In genomic region chr3:90294651-90295050, GRCm38 (mm10) we compare ENCODE assay signal across 8 mouse cellular contexts. TPM values are rescaled to one million over a fixed set of nuclear protein-coding genes. Genes with fewer than 3 reads are reported as not detected.
A peak's percentile ranks its signal among the peaks of the same experiment; 100 is the strongest.
DNase-seq lines count a peak whose midpoint lies in the region; ATAC-seq and TF ChIP-seq lines count a peak whose summit lies in the region.

No protein-coding gene starts in this region.

- H3K27ac ChIP-seq in lung, embryonic 14.5 days (ENCODE audit: low read depth), result no peak overlapping the region
- no peak overlapping the region for H3K27ac ChIP-seq in forebrain, embryonic 11.5 days (ENCODE audit: low read depth, low read length)
- H3K27ac ChIP-seq in limb, embryonic 11.5 days (replicated peaks; ENCODE audit: low read depth, low read length), result no peak overlapping the region
- H3K27ac ChIP-seq in neural tube, embryonic 14.5 days (ENCODE audit: low read depth, low read length), result no peak overlapping the region

- H3K9me3 ChIP-seq in lung, embryonic 14.5 days (ENCODE audit: low read depth, low read length), result no peaks in the 10 kb centered on the region
- H3K9me3 ChIP-seq in forebrain, embryonic 11.5 days (ENCODE audit: control insufficient read depth, low read length), result no peaks in the 10 kb centered on the region
- no peaks in the 10 kb centered on the region for H3K9me3 ChIP-seq in limb, embryonic 11.5 days (ENCODE audit: control insufficient read depth, low read length)
- no peaks in the 10 kb centered on the region for H3K9me3 ChIP-seq in neural tube, embryonic 14.5 days (ENCODE audit: control insufficient read depth, low read length)

- ATAC-seq in lung, embryonic 14.5 days (ENCODE audit: insufficient read depth), result no peak
- no peak for ATAC-seq in forebrain, embryonic 11.5 days (replicated peaks; ENCODE audit: low FRiP score)
- ATAC-seq in limb, embryonic 11.5 days (ENCODE audit: insufficient number of reproducible peaks, low FRiP score, low TSS enrichment, low read depth), result no peak
- no peak for ATAC-seq in neural tube, embryonic 14.5 days (ENCODE audit: low read depth)

- peak overlapping the region; percentile 94 for H3K9ac ChIP-seq in lung, embryonic 14.5 days
- peak overlapping the region; percentile 81 for H3K9ac ChIP-seq in forebrain, embryonic 11.5 days (ENCODE audit: low read length)
- peak overlapping the region; percentile 94; the same call in 1 of the 2 replicates for H3K9ac ChIP-seq in limb, embryonic 11.5 days (ENCODE audit: low read length)
- H3K9ac ChIP-seq in neural tube, embryonic 14.5 days (replicated peaks; ENCODE audit: low read depth, low read length), result peak overlapping the region; percentile 92; the same call in 1 of the 2 replicates

- no peak for TF ChIP-seq CTCF in lung, embryonic 14.5 days (IDR thresholded peaks at IDR 0.05; ENCODE audit: low read depth)

- no peaks in the 10 kb centered on the region for H3K27me3 ChIP-seq in lung, embryonic 14.5 days (ENCODE audit: insufficient read depth, low read length)
- no peaks in the 10 kb centered on the region for H3K27me3 ChIP-seq in forebrain, embryonic 11.5 days (ENCODE audit: control insufficient read depth, insufficient read depth, low read length)
- no peaks in the 10 kb centered on the region for H3K27me3 ChIP-seq in limb, embryonic 11.5 days (ENCODE audit: control insufficient read depth, insufficient read depth, low read length)
- no peaks in the 10 kb centered on the region for H3K27me3 ChIP-seq in neural tube, embryonic 14.5 days (ENCODE audit: control insufficient read depth, insufficient read depth, low read length)

- peak overlapping the region; percentile 89 for H3K4me3 ChIP-seq in lung, embryonic 14.5 days (ENCODE audit: low read depth, low read length)
- peak overlapping the region; percentile 56 for H3K4me3 ChIP-seq in forebrain, embryonic 11.5 days (ENCODE audit: low read depth, low read length)
- H3K4me3 ChIP-seq in limb, embryonic 11.5 days (ENCODE audit: low read depth, low read length), result peak overlapping the region; percentile 91
- peak overlapping the region; percentile 83 for H3K4me3 ChIP-seq in neural tube, embryonic 14.5 days (ENCODE audit: low read depth, low read length)

- 65% methylated on average over 2 of the region's 2 CpGs for WGBS in lung, embryonic 14.5 days
- 82% methylated on average over 2 of the region's 2 CpGs for WGBS in forebrain, embryonic 11.5 days
- 79% methylated on average over 2 of the region's 2 CpGs for WGBS in limb, embryonic 11.5 days
- WGBS in neural tube, embryonic 14.5 days, result 82% methylated on average over 2 of the region's 2 CpGs

- no peak for DNase-seq in lung, embryonic 14.5 days
- no peak for DNase-seq in lung, postnatal 10 days
- DNase-seq in forebrain, embryonic 11.5 days (ENCODE audit: low spot score), result no peak
- no peak for DNase-seq in limb, embryonic 11.5 days (ENCODE audit: low spot score)
- DNase-seq in cerebellum, adult 18-20 months, result no peak
- DNase-seq in urinary bladder, postnatal 14 days (ENCODE audit: low spot score), result no peak
- DNase-seq in right cerebral cortex, postnatal 25 days, result no peak

- peaks cover 8% of the 10 kb centered on the region; the same call in 1 of the 2 replicates for H3K36me3 ChIP-seq in lung, embryonic 14.5 days (ENCODE audit: insufficient read depth)
- H3K36me3 ChIP-seq in forebrain, embryonic 11.5 days (ENCODE audit: control insufficient read depth, insufficient read depth, low read length), result no peaks in the 10 kb centered on the region
- peaks cover 3% of the 10 kb centered on the region; the same call in 1 of the 2 replicates for H3K36me3 ChIP-seq in limb, embryonic 11.5 days (ENCODE audit: control insufficient read depth, insufficient read depth, low read length)
- no peaks in the 10 kb centered on the region for H3K36me3 ChIP-seq in neural tube, embryonic 14.5 days (ENCODE audit: control insufficient read depth, insufficient read depth, low read length)

- H3K4me2 ChIP-seq in lung, embryonic 14.5 days, result peak overlapping the region; percentile 71
- peak overlapping the region; percentile 71 for H3K4me2 ChIP-seq in forebrain, embryonic 11.5 days (ENCODE audit: low read depth, low read length, severe bottlenecking)
- H3K4me2 ChIP-seq in limb, embryonic 11.5 days (ENCODE audit: low read depth, severe bottlenecking), result peak overlapping the region; percentile 75
- peak overlapping the region; percentile 79 for H3K4me2 ChIP-seq in neural tube, embryonic 14.5 days (ENCODE audit: low read depth, low read length)

- peaks cover 9% of the 10 kb centered on the region; the same call in 1 of the 2 replicates for H3K4me1 ChIP-seq in lung, embryonic 14.5 days (ENCODE audit: insufficient read depth)
- H3K4me1 ChIP-seq in forebrain, embryonic 11.5 days (replicated peaks; ENCODE audit: control insufficient read depth, insufficient read depth, low read length), result no peaks in the 10 kb centered on the region; the same call in 1 of the 2 replicates
- H3K4me1 ChIP-seq in limb, embryonic 11.5 days (ENCODE audit: control insufficient read depth, insufficient read depth, low read length), result peaks cover 5% of the 10 kb centered on the region; the same call in 1 of the 2 replicates
- H3K4me1 ChIP-seq in neural tube, embryonic 14.5 days (ENCODE audit: control insufficient read depth, insufficient read depth, low read length), result peaks cover 18% of the 10 kb centered on the region

RNA-seq across cellular contexts. Expression of gene Gatad2b, which starts 1.7 kb away (rescaled TPM):
- polyA plus RNA-seq in lung, embryonic 14.5 days (2014; fragmentation: Nextera tagmentation; extraction: Ambion mirVana), result 14.6 and 15.8 TPM in 2 replicates
- polyA plus RNA-seq in forebrain, embryonic 11.5 days (2014; fragmentation: Nextera tagmentation; extraction: Ambion mirVana), result 12.9 and 14.3 TPM in 2 replicates
- polyA plus RNA-seq in limb, embryonic 11.5 days (2014; fragmentation: Nextera tagmentation; extraction: Ambion mirVana), result 16.2 and 18.9 TPM in 2 replicates
- polyA plus RNA-seq in neural tube, embryonic 14.5 days (2014; fragmentation: Nextera tagmentation; extraction: Ambion mirVana), result 14.3 and 21.6 TPM in 2 replicates

RNA-seq across cellular contexts. Expression of gene Dennd4b, which starts 29.7 kb away (rescaled TPM):
- 4.4 and 6.1 TPM in 2 replicates for polyA plus RNA-seq in lung, embryonic 14.5 days (2014; fragmentation: Nextera tagmentation; extraction: Ambion mirVana)
- 6.8 and 7.0 TPM in 2 replicates for polyA plus RNA-seq in forebrain, embryonic 11.5 days (2014; fragmentation: Nextera tagmentation; extraction: Ambion mirVana)
- polyA plus RNA-seq in limb, embryonic 11.5 days (2014; fragmentation: Nextera tagmentation; extraction: Ambion mirVana), result 3.9 and 5.5 TPM in 2 replicates
- polyA plus RNA-seq in neural tube, embryonic 14.5 days (2014; fragmentation: Nextera tagmentation; extraction: Ambion mirVana), result 7.3 and 8.5 TPM in 2 replicates

RNA-seq across cellular contexts. Expression of gene Crtc2, which starts 40.7 kb away (rescaled TPM):
- polyA plus RNA-seq in lung, embryonic 14.5 days (2014; fragmentation: Nextera tagmentation; extraction: Ambion mirVana), result 19.3 and 19.6 TPM in 2 replicates
- 13.7 and 14.6 TPM in 2 replicates for polyA plus RNA-seq in forebrain, embryonic 11.5 days (2014; fragmentation: Nextera tagmentation; extraction: Ambion mirVana)
- 16.7 TPM in 2 replicates for polyA plus RNA-seq in limb, embryonic 11.5 days (2014; fragmentation: Nextera tagmentation; extraction: Ambion mirVana)
- polyA plus RNA-seq in neural tube, embryonic 14.5 days (2014; fragmentation: Nextera tagmentation; extraction: Ambion mirVana), result 11.6 and 12.6 TPM in 2 replicates

RNA-seq across cellular contexts. Expression of gene Slc39a1, which starts 46.7 kb away (rescaled TPM):
- polyA plus RNA-seq in lung, embryonic 14.5 days (2014; fragmentation: Nextera tagmentation; extraction: Ambion mirVana), result 85.2 and 85.3 TPM in 2 replicates
- 57.5 and 58.5 TPM in 2 replicates for polyA plus RNA-seq in forebrain, embryonic 11.5 days (2014; fragmentation: Nextera tagmentation; extraction: Ambion mirVana)
- polyA plus RNA-seq in limb, embryonic 11.5 days (2014; fragmentation: Nextera tagmentation; extraction: Ambion mirVana), result 58.0 and 58.3 TPM in 2 replicates
- polyA plus RNA-seq in neural tube, embryonic 14.5 days (2014; fragmentation: Nextera tagmentation; extraction: Ambion mirVana), result 41.2 and 46.0 TPM in 2 replicates

RNA-seq across cellular contexts. Expression of gene Creb3l4, which starts 51.3 kb away (rescaled TPM):
- 5.4 and 6.5 TPM in 2 replicates for polyA plus RNA-seq in lung, embryonic 14.5 days (2014; fragmentation: Nextera tagmentation; extraction: Ambion mirVana)
- polyA plus RNA-seq in forebrain, embryonic 11.5 days (2014; fragmentation: Nextera tagmentation; extraction: Ambion mirVana), result 6.0 and 6.2 TPM in 2 replicates
- 11.0 and 11.3 TPM in 2 replicates for polyA plus RNA-seq in limb, embryonic 11.5 days (2014; fragmentation: Nextera tagmentation; extraction: Ambion mirVana)
- 1.3 and 2.4 TPM in 2 replicates for polyA plus RNA-seq in neural tube, embryonic 14.5 days (2014; fragmentation: Nextera tagmentation; extraction: Ambion mirVana)
